Comparison of ENCODE assay signal across 11 mouse cellular contexts in genomic region chr8:48615088-48615487, GRCm38 (mm10).
A peak's percentile ranks its signal among the peaks of the same experiment; 100 is the strongest.
DNase-seq lines count a peak whose midpoint lies in the region; ATAC-seq lines count a peak whose summit lies in the region.
"Had no signal": no experiment of that assay in that cellular context is flagged by ENCODE, and none has a peak within 500 bp of the region (broad histone marks: within the 10 kb centered on the region; RNA-seq: fewer than 3 reads in every experiment).

No protein-coding gene starts in this region.

- H3K9ac ChIP-seq in forebrain, embryonic 12.5 days: no peak overlapping the region
- no peak overlapping the region for H3K9ac ChIP-seq in limb, embryonic 15.5 days
- H3K9ac ChIP-seq: hindbrain, embryonic 12.5 days; liver, embryonic 13.5 days had no signal

- peaks cover 4% of the 10 kb centered on the region; the same call in 1 of the 2 replicates for H3K36me3 ChIP-seq in embryonic facial prominence, embryonic 10.5 days (replicated peaks)
- H3K36me3 ChIP-seq in forebrain, embryonic 12.5 days (replicated peaks): no peaks in the 10 kb centered on the region
- H3K36me3 ChIP-seq in limb, embryonic 15.5 days: no peaks in the 10 kb centered on the region
- H3K36me3 ChIP-seq: hindbrain, embryonic 12.5 days; liver, embryonic 13.5 days had no signal

- H3K27me3 ChIP-seq in embryonic facial prominence, embryonic 10.5 days (replicated peaks; ENCODE audit: low read depth, poor library complexity, severe bottlenecking): no peaks in the 10 kb centered on the region
- H3K27me3 ChIP-seq in forebrain, embryonic 12.5 days: 0 out of 2 replicates have a peak, but pooled peaks cover 4% of the 10 kb centered on the region
- H3K27me3 ChIP-seq in limb, embryonic 15.5 days: no peaks in the 10 kb centered on the region
- H3K27me3 ChIP-seq: hindbrain, embryonic 12.5 days; liver, embryonic 13.5 days had no signal

- H3K4me1 ChIP-seq in embryonic facial prominence, embryonic 10.5 days: peaks cover 65% of the 10 kb centered on the region
- H3K4me1 ChIP-seq in forebrain, embryonic 12.5 days: peaks cover 18% of the 10 kb centered on the region
- peaks cover 20% of the 10 kb centered on the region for H3K4me1 ChIP-seq in limb, embryonic 15.5 days
- H3K4me1 ChIP-seq: liver, embryonic 13.5 days had no signal

- no peaks in the 10 kb centered on the region for H3K9me3 ChIP-seq in embryonic facial prominence, embryonic 10.5 days
- no peaks in the 10 kb centered on the region for H3K9me3 ChIP-seq in forebrain, embryonic 12.5 days
- H3K9me3 ChIP-seq in limb, embryonic 15.5 days: no peaks in the 10 kb centered on the region
- H3K9me3 ChIP-seq: hindbrain, embryonic 12.5 days; liver, embryonic 13.5 days had no signal

- DNase-seq in kidney, postnatal 14 days: peak; percentile 12
- DNase-seq in kidney, adult 18-20 months: no peak
- DNase-seq in embryonic facial prominence, embryonic 10.5 days (ENCODE audit: low spot score): peak; percentile 56
- no peak for DNase-seq in frontal cortex, postnatal 14 days (ENCODE audit: low spot score in 2 of 2)
- DNase-seq in spleen, adult 12 weeks (ENCODE audit: low spot score): no peak
- DNase-seq: liver, embryonic 13.5 days; thymus, adult 18-20 months had no signal

- no peak for ATAC-seq in forebrain, embryonic 12.5 days (ENCODE audit: low FRiP score)
- ATAC-seq in limb, embryonic 15.5 days (ENCODE audit: insufficient number of reproducible peaks, low FRiP score, low TSS enrichment, low read depth): peak; percentile 58; the same call in 1 of the 2 replicates

- peak overlapping the region; percentile 15 for H3K4me2 ChIP-seq in forebrain, embryonic 12.5 days
- H3K4me2 ChIP-seq in limb, embryonic 15.5 days: peak overlapping the region; percentile 10; the same call in 1 of the 2 replicates
- H3K4me2 ChIP-seq: hindbrain, embryonic 12.5 days; liver, embryonic 13.5 days; midbrain, embryonic 11.5 days had no signal

- no peak overlapping the region for H3K4me3 ChIP-seq in embryonic facial prominence, embryonic 10.5 days
- no peak overlapping the region for H3K4me3 ChIP-seq in forebrain, embryonic 12.5 days (replicated peaks)
- no peak overlapping the region for H3K4me3 ChIP-seq in limb, embryonic 15.5 days
- H3K4me3 ChIP-seq: hindbrain, embryonic 12.5 days; liver, embryonic 13.5 days had no signal

- 19% methylated on average over 8 of the region's 8 CpGs for WGBS in embryonic facial prominence, embryonic 10.5 days
- 6% methylated on average over 8 of the region's 8 CpGs for WGBS in forebrain, embryonic 12.5 days
- WGBS in limb, embryonic 15.5 days: 27% methylated on average over 8 of the region's 8 CpGs

- H3K27ac ChIP-seq in embryonic facial prominence, embryonic 10.5 days (replicated peaks): peak overlapping the region; percentile 66
- no peak overlapping the region; the same call in 1 of the 2 replicates for H3K27ac ChIP-seq in forebrain, embryonic 12.5 days
- H3K27ac ChIP-seq in limb, embryonic 15.5 days: peak overlapping the region; percentile 55; the same call in 1 of the 2 replicates
- H3K27ac ChIP-seq: hindbrain, embryonic 12.5 days; liver, embryonic 13.5 days had no signal

Comparison
In these comparisons a context has a peak if more than half of its experiments do, and no peak if none do; other contexts are left out.
1. DNase-seq: peak in kidney, postnatal 14 days (single experiment) and embryonic facial prominence, embryonic 10.5 days (single experiment); none in kidney, adult 18-20 months (single experiment), frontal cortex, postnatal 14 days (0 of 2) and spleen, adult 12 weeks (single experiment).